31 mouse cellular contexts compared by ENCODE assay signal in the genomic region with DNA sequence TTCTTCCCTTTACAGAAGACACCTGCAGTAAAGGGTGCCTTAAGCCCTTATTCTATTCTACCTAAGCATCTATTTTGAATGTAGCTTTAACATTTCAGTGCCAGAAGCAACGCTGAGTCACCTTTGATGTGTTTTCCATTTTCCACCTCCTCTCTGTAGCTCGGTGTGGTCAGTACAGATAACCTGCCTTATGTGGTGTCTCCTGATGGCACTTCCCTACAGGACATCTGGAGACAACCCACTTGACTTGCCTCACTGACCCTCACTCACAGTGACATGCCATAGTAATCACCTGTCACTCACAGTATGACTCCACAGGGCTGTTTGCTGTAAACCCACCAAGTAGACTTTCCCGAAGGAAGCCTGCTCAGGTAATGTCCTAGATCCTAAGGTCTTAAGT.
"Had no signal": no experiment of that assay in that cellular context is flagged by ENCODE, and none has a peak within 500 bp of the region (broad histone marks: within the 10 kb centered on the region; RNA-seq: fewer than 3 reads in every experiment).

No protein-coding gene starts in this region.

- H3K4me1 ChIP-seq: limb, embryonic 10.5 days; limb, embryonic 12.5 days; limb, embryonic 13.5 days; limb, embryonic 15.5 days; liver, embryonic 12.5 days; liver, embryonic 13.5 days; liver, embryonic 15.5 days; neural tube, embryonic 12.5 days had no signal

- H3K9me3 ChIP-seq: limb, embryonic 10.5 days; limb, embryonic 12.5 days; limb, embryonic 13.5 days; limb, embryonic 15.5 days; liver, embryonic 12.5 days; liver, embryonic 13.5 days; liver, embryonic 15.5 days; lung, embryonic 15.5 days; midbrain, embryonic 12.5 days; midbrain, embryonic 13.5 days; midbrain, embryonic 15.5 days; neural tube, embryonic 12.5 days; neural tube, embryonic 13.5 days had no signal

- H3K27me3 ChIP-seq: limb, embryonic 12.5 days; limb, embryonic 15.5 days; liver, embryonic 12.5 days; liver, embryonic 13.5 days; liver, embryonic 15.5 days; lung, embryonic 15.5 days; midbrain, embryonic 12.5 days; midbrain, embryonic 13.5 days; midbrain, embryonic 15.5 days; neural tube, embryonic 12.5 days; neural tube, embryonic 13.5 days had no signal

- H3K36me3 ChIP-seq: limb, embryonic 10.5 days; limb, embryonic 12.5 days; limb, embryonic 13.5 days; limb, embryonic 15.5 days; liver, embryonic 12.5 days; liver, embryonic 13.5 days; liver, embryonic 15.5 days; lung, embryonic 15.5 days; midbrain, embryonic 12.5 days; midbrain, embryonic 13.5 days; midbrain, embryonic 15.5 days; neural tube, embryonic 12.5 days; neural tube, embryonic 13.5 days had no signal

- H3K4me2 ChIP-seq: limb, embryonic 12.5 days; limb, embryonic 13.5 days; limb, embryonic 15.5 days; liver, embryonic 11.5 days; liver, embryonic 12.5 days; liver, embryonic 13.5 days; liver, embryonic 15.5 days; lung, embryonic 14.5 days; lung, embryonic 15.5 days; midbrain, embryonic 12.5 days; midbrain, embryonic 13.5 days; midbrain, embryonic 15.5 days; neural tube, embryonic 12.5 days; neural tube, embryonic 13.5 days had no signal

- DNase-seq: left cerebral cortex, postnatal 4 days; liver; liver, embryonic 13.5 days; liver, postnatal 0 days; lung, adult 18-20 months; lung, adult 2 months; lung, embryonic 14.5 days; lung, postnatal 10 days; lung, postnatal 14 days; lung, postnatal 36 days; lung, postnatal 4 days; midbrain, embryonic 14.5 days had no signal

- H3K4me3 ChIP-seq: limb, embryonic 10.5 days; limb, embryonic 12.5 days; limb, embryonic 13.5 days; limb, embryonic 15.5 days; liver, embryonic 12.5 days; liver, embryonic 13.5 days; liver, embryonic 15.5 days; lung, embryonic 15.5 days; megakaryocyte, embryonic 14.5 days; midbrain, embryonic 12.5 days; midbrain, embryonic 13.5 days; midbrain, embryonic 15.5 days; myocyte; neural tube, embryonic 12.5 days; neural tube, embryonic 13.5 days had no signal

- H3K9ac ChIP-seq: limb, embryonic 12.5 days; limb, embryonic 13.5 days; limb, embryonic 15.5 days; liver, embryonic 12.5 days; liver, embryonic 13.5 days; liver, embryonic 14.5 days; liver, embryonic 15.5 days; liver, postnatal 0 days; lung, embryonic 14.5 days; lung, embryonic 15.5 days; midbrain, embryonic 12.5 days; midbrain, embryonic 13.5 days; midbrain, embryonic 15.5 days; neural tube, embryonic 12.5 days; neural tube, embryonic 13.5 days had no signal

- H3K27ac ChIP-seq: limb, embryonic 10.5 days; limb, embryonic 12.5 days; limb, embryonic 13.5 days; limb, embryonic 15.5 days; liver, embryonic 12.5 days; liver, embryonic 13.5 days; liver, embryonic 14.5 days; liver, embryonic 15.5 days; lung, embryonic 15.5 days; macrophage; midbrain, embryonic 12.5 days; midbrain, embryonic 13.5 days; midbrain, embryonic 15.5 days; neural tube, embryonic 12.5 days; neural tube, embryonic 13.5 days had no signal

- ATAC-seq: liver, embryonic 12.5 days; liver, postnatal 0 days; lung, postnatal 0 days; midbrain, embryonic 13.5 days; midbrain, embryonic 15.5 days; midbrain, embryonic 16.5 days had no signal
